Mouse (Mus musculus): Measurements from ENCODE around the gene H6pd.

- TF ChIP-seq CTCF (conservative IDR thresholded peaks at IDR 0.05; ENCODE audit: low read length), result no peak
- TF ChIP-seq POU5F1 (IDR thresholded peaks at IDR 0.05; ENCODE audit: borderline replicate concordance, low read length), result no peak
These were observed 44.5 kb downstream of the H6pd start for GRCm38 (mm10) chr4:149964285-149964684.

Measured in E14TG2a.4 (cell line).